ENCODE assay signal across 12 mouse cellular contexts in the genomic region with DNA sequence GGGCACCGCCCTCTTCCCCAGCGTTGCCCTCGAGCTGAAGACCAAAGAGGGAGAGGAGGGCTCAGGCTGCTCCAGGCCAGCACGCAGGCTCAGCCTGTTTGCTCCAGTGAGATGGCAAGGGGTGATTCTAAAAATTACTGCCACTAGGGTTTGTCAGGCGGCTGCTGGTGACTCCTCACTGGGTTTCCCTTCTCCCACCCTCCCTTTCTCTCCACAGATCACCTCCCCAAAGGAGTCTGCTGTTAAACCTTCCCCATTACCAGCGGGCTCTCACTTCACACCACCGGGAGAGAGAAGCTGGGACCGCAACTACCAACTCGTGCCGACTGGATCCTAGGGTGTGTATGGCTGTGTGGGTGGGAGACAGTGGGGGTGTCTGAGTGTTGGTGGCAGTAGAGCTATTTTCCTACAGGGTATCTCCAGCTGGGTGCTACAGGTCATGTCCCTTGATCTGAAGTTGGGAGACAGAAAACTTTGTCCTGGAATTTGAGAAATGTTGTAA. TPM values are rescaled to one million over a fixed set of nuclear protein-coding genes. Genes with fewer than 3 reads are reported as not detected.
DNase-seq lines count a peak whose midpoint lies in the region; ATAC-seq and TF ChIP-seq lines count a peak whose summit lies in the region.
"Had no signal": no experiment of that assay in that cellular context is flagged by ENCODE, and none has a peak within 500 bp of the region (broad histone marks: within the 10 kb centered on the region; RNA-seq: fewer than 3 reads in every experiment).

A gene (plus strand): TSS at position 51 of the 502 bp plus-strand sequence.

- peak; percentile 5 for DNase-seq in hindbrain, embryonic 10.5 days (ENCODE audit: low spot score)
- peak; percentile 21 to 32 for DNase-seq in kidney, postnatal 4 days
- no peak for DNase-seq in stomach, postnatal 0 days (ENCODE audit: low spot score)
- DNase-seq in left cerebral cortex, postnatal 25 days (ENCODE audit: low spot score in 2 of 2) = no peak
- no peak for DNase-seq in urinary bladder, adult 18-20 months (ENCODE audit: low spot score in 2 of 2)
- DNase-seq: liver, embryonic 13.5 days had no signal

- no peak within 1 kb of the TSS for H3K4me2 ChIP-seq in hindbrain, embryonic 16.5 days (ENCODE audit: low read length)
- no peak within 1 kb of the TSS for H3K4me2 ChIP-seq in embryonic facial prominence, embryonic 15.5 days (replicated peaks)
- H3K4me2 ChIP-seq in heart, embryonic 14.5 days (ENCODE audit: low read length) = peak within 1 kb of the TSS; percentile 74
- no peak within 1 kb of the TSS for H3K4me2 ChIP-seq in stomach, postnatal 0 days (replicated peaks; ENCODE audit: low read depth)
- H3K4me2 ChIP-seq: forebrain, embryonic 12.5 days; intestine, embryonic 15.5 days; liver, embryonic 13.5 days had no signal

- H3K4me1 ChIP-seq in hindbrain, embryonic 10.5 days (replicated peaks) = no peaks in the 10 kb centered on the region; the same call in 1 of the 2 replicates
- no peaks in the 10 kb centered on the region for H3K4me1 ChIP-seq in hindbrain, embryonic 16.5 days (ENCODE audit: control insufficient read depth, insufficient read depth, low read depth, low read length)
- peaks cover 3% of the 10 kb centered on the region; the same call in 1 of the 2 replicates for H3K4me1 ChIP-seq in embryonic facial prominence, embryonic 15.5 days
- H3K4me1 ChIP-seq in heart, embryonic 14.5 days (ENCODE audit: control insufficient read depth in 2 of 2, insufficient read depth in 2 of 2, low read length in 2 of 2) = peaks cover 4 to 12% of the 10 kb centered on the region in 2 experiments; a peak in 3 of 4 replicates
- H3K4me1 ChIP-seq in stomach, postnatal 0 days (replicated peaks; ENCODE audit: control insufficient read depth, insufficient read depth) = no peaks in the 10 kb centered on the region
- H3K4me1 ChIP-seq: forebrain, embryonic 12.5 days; intestine, embryonic 15.5 days; liver, embryonic 13.5 days had no signal

- no peak within 1 kb of the TSS for H3K27ac ChIP-seq in hindbrain, embryonic 10.5 days
- H3K27ac ChIP-seq in hindbrain, embryonic 16.5 days (ENCODE audit: low read depth, low read length) = no peak within 1 kb of the TSS
- H3K27ac ChIP-seq in embryonic facial prominence, embryonic 15.5 days (replicated peaks) = no peak within 1 kb of the TSS
- H3K27ac ChIP-seq in heart, embryonic 14.5 days (replicated peaks in 1 of 2; ENCODE audit: control insufficient read depth in 1 of 2, insufficient read depth in 1 of 2, low read depth in 2 of 2, low read length in 2 of 2) = peak within 1 kb of the TSS; percentile 96 to 100
- no peak within 1 kb of the TSS for H3K27ac ChIP-seq in stomach, postnatal 0 days (replicated peaks)
- H3K27ac ChIP-seq: forebrain, embryonic 12.5 days; intestine, embryonic 15.5 days; liver, embryonic 13.5 days had no signal

- H3K9me3 ChIP-seq in hindbrain, embryonic 10.5 days = no peaks in the 10 kb centered on the region
- no peaks in the 10 kb centered on the region for H3K9me3 ChIP-seq in hindbrain, embryonic 16.5 days (ENCODE audit: control insufficient read depth, low read length)
- no peaks in the 10 kb centered on the region for H3K9me3 ChIP-seq in embryonic facial prominence, embryonic 15.5 days (replicated peaks)
- no peaks in the 10 kb centered on the region for H3K9me3 ChIP-seq in heart, embryonic 14.5 days (ENCODE audit: control insufficient read depth, low read length)
- H3K9me3 ChIP-seq in stomach, postnatal 0 days (ENCODE audit: control insufficient read depth, low read length) = no peaks in the 10 kb centered on the region
- H3K9me3 ChIP-seq: forebrain, embryonic 12.5 days; intestine, embryonic 15.5 days; liver, embryonic 13.5 days had no signal

- TF ChIP-seq EP300 in stomach, postnatal 0 days (optimal IDR thresholded peaks at IDR 0.05) = no peak

- 49% methylated on average over 10 of the region's 10 CpGs for WGBS in hindbrain, embryonic 10.5 days
- WGBS in hindbrain, embryonic 16.5 days = 60% methylated on average over 10 of the region's 10 CpGs
- WGBS in embryonic facial prominence, embryonic 15.5 days = 47% methylated on average over 10 of the region's 10 CpGs
- WGBS in heart, embryonic 14.5 days = 5% methylated on average over 10 of the region's 10 CpGs
- 22% methylated on average over 10 of the region's 10 CpGs for WGBS in stomach, postnatal 0 days

- intact Hi-C loops in left cerebral cortex, postnatal 25 days (cut with DNase I) = no loop called here

- ATAC-seq in hindbrain, embryonic 16.5 days = no peak
- ATAC-seq in embryonic facial prominence, embryonic 15.5 days (ENCODE audit: insufficient number of reproducible peaks, low FRiP score, low TSS enrichment, low read depth) = peak; percentile 65
- peak; percentile 78 for ATAC-seq in heart, embryonic 14.5 days (ENCODE audit: insufficient number of reproducible peaks, insufficient read depth, low FRiP score, low read depth)
- ATAC-seq in stomach, postnatal 0 days (ENCODE audit: low FRiP score, low TSS enrichment) = no peak
- ATAC-seq: intestine, embryonic 15.5 days had no signal

- no peak within 1 kb of the TSS for H3K9ac ChIP-seq in hindbrain, embryonic 16.5 days (ENCODE audit: low read depth, low read length)
- H3K9ac ChIP-seq in embryonic facial prominence, embryonic 15.5 days = no peak within 1 kb of the TSS
- peak within 1 kb of the TSS; percentile 74 for H3K9ac ChIP-seq in heart, embryonic 14.5 days (ENCODE audit: low read length)
- H3K9ac ChIP-seq in stomach, postnatal 0 days (ENCODE audit: low read length) = no peak within 1 kb of the TSS
- H3K9ac ChIP-seq: forebrain, embryonic 12.5 days; intestine, embryonic 15.5 days; liver, embryonic 13.5 days had no signal

- H3K27me3 ChIP-seq in hindbrain, embryonic 10.5 days (ENCODE audit: insufficient read depth, poor library complexity, severe bottlenecking) = no peaks in the 10 kb centered on the region
- H3K27me3 ChIP-seq in hindbrain, embryonic 16.5 days (replicated peaks; ENCODE audit: control insufficient read depth, insufficient read depth, low read length) = no peaks in the 10 kb centered on the region
- H3K27me3 ChIP-seq in embryonic facial prominence, embryonic 15.5 days = no peaks in the 10 kb centered on the region
- H3K27me3 ChIP-seq in heart, embryonic 14.5 days (ENCODE audit: control insufficient read depth, insufficient read depth, low read length) = no peaks in the 10 kb centered on the region
- H3K27me3 ChIP-seq in stomach, postnatal 0 days (ENCODE audit: control insufficient read depth, insufficient read depth, low read length) = no peaks in the 10 kb centered on the region
- H3K27me3 ChIP-seq: forebrain, embryonic 12.5 days; intestine, embryonic 15.5 days; liver, embryonic 13.5 days had no signal

- no peak within 1 kb of the TSS for H3K4me3 ChIP-seq in hindbrain, embryonic 10.5 days
- H3K4me3 ChIP-seq in hindbrain, embryonic 16.5 days (ENCODE audit: low read length) = no peak within 1 kb of the TSS
- no peak within 1 kb of the TSS for H3K4me3 ChIP-seq in embryonic facial prominence, embryonic 15.5 days (replicated peaks)
- peak within 1 kb of the TSS; percentile 43 to 86 for H3K4me3 ChIP-seq in heart, embryonic 14.5 days (ENCODE audit: control insufficient read depth in 1 of 2, insufficient read depth in 1 of 2, low read depth in 1 of 2, low read length in 2 of 2)
- no peak within 1 kb of the TSS for H3K4me3 ChIP-seq in stomach, postnatal 0 days (ENCODE audit: low read depth, low read length)
- H3K4me3 ChIP-seq: forebrain, embryonic 12.5 days; intestine, embryonic 15.5 days; liver, embryonic 13.5 days had no signal

- H3K36me3 ChIP-seq in hindbrain, embryonic 10.5 days = no peaks in the 10 kb centered on the region
- no peaks in the 10 kb centered on the region for H3K36me3 ChIP-seq in hindbrain, embryonic 16.5 days (ENCODE audit: control insufficient read depth, insufficient read depth, low read length)
- H3K36me3 ChIP-seq in embryonic facial prominence, embryonic 15.5 days = no peaks in the 10 kb centered on the region
- peaks cover 11% of the 10 kb centered on the region for H3K36me3 ChIP-seq in heart, embryonic 14.5 days (ENCODE audit: control insufficient read depth, insufficient read depth, low read length)
- H3K36me3 ChIP-seq in stomach, postnatal 0 days (ENCODE audit: control insufficient read depth, insufficient read depth, low read length) = no peaks in the 10 kb centered on the region
- H3K36me3 ChIP-seq: forebrain, embryonic 12.5 days; intestine, embryonic 15.5 days; liver, embryonic 13.5 days had no signal

- TF ChIP-seq CTCF in stomach, postnatal 0 days (IDR thresholded peaks at IDR 0.05; ENCODE audit: low read depth) = no peak

RNA-seq across cellular contexts. Expression of the gene that starts here (rescaled TPM):
- polyA plus RNA-seq in hindbrain, embryonic 10.5 days (2016; fragmentation: Nextera tagmentation; extraction: Ambion mirVana) = 0.39 and 0.93 TPM in 2 replicates
- 0.34 and 1.5 TPM in 2 replicates for polyA plus RNA-seq in hindbrain, embryonic 16.5 days (2015; fragmentation: Nextera tagmentation; extraction: Ambion mirVana)
- 12.7 and 17.5 TPM in 2 replicates for polyA plus RNA-seq in embryonic facial prominence, embryonic 15.5 days (2015; fragmentation: Nextera tagmentation; extraction: Ambion mirVana)
- polyA plus RNA-seq in heart, embryonic 14.5 days (2014; fragmentation: Nextera tagmentation; extraction: Ambion mirVana) = 58.7 and 65.1 TPM in 2 replicates
- 0.08 and 0.17 TPM in 2 replicates for polyA plus RNA-seq in stomach, postnatal 0 days (2015; fragmentation: Nextera tagmentation; extraction: Ambion mirVana)
- under 1 TPM; 0.07 TPM for total RNA-seq in left cerebral cortex, postnatal 25 days (2021)
- polyA plus RNA-seq: spleen, adult 2 months had no signal

Comparison
In these comparisons a context has a peak if more than half of its experiments do, and no peak if none do; other contexts are left out.
1. Peak in DNase-seq in hindbrain, embryonic 10.5 days; RNA of the gene not detected or under 1 TPM.
2. DNase-seq: peak in kidney, postnatal 4 days (2 of 2); none in stomach, postnatal 0 days (single experiment), left cerebral cortex, postnatal 25 days (0 of 2) and urinary bladder, adult 18-20 months (0 of 2).
3. H3K27ac ChIP-seq: peak in heart, embryonic 14.5 days (2 of 2); none in hindbrain, embryonic 10.5 days (single experiment), hindbrain, embryonic 16.5 days (single experiment), embryonic facial prominence, embryonic 15.5 days (single experiment) and stomach, postnatal 0 days (single experiment).
4. H3K4me3 ChIP-seq: peak in heart, embryonic 14.5 days (2 of 2); none in hindbrain, embryonic 10.5 days (single experiment), hindbrain, embryonic 16.5 days (single experiment), embryonic facial prominence, embryonic 15.5 days (single experiment) and stomach, postnatal 0 days (single experiment).
5. ATAC-seq: peak in embryonic facial prominence, embryonic 15.5 days (single experiment) and heart, embryonic 14.5 days (single experiment); none in hindbrain, embryonic 16.5 days (single experiment) and stomach, postnatal 0 days (single experiment).